Mouse (Mus musculus) megakaryocyte, embryonic 14.5 days (primary cell): ENCODE measurements at regions not wholly inside any gene's neighbourhood (a gene's known extent, or its start where the extent isn't known, plus 50 kb on each side); places are given as distances from the start of the nearest gene placed in this dataset.

Experiments used
- FLI1 ChIP-seq: IDR thresholded peaks from 2 replicates; pipeline ENCODE4 v1.6.1; 2012; ENCODE audit warnings: low read length, inconsistent platforms, mixed read lengths
- GATA1 ChIP-seq: IDR thresholded peaks from 3 replicates; pipeline ENCODE4 v1.6.1; 2012; ENCODE audit warnings: mixed read lengths, low read length, inconsistent platforms, borderline replicate concordance

GRCm38 (mm10) chr15:41375906-41376305, 1241.7 kb downstream of the 9330182O14Rik start:
- TF ChIP-seq GATA1 (no peak), FLI1 (no peak)
